Mouse (Mus musculus) myocyte (in vitro differentiated cells): ENCODE measurements around the gene Tex28. TPM values are rescaled to one million over a fixed set of nuclear protein-coding genes. Genes with fewer than 3 reads are reported as not detected.
"Not testable (repeated sequence)": the region's sequence is repeated elsewhere in the genome, so short reads cannot be mapped to it uniquely, and the experiment has no call there.

Source experiments
- H3K27me3 ChIP-seq: one replicate; pipeline ENCODE4 v1.6.1; 2011; ENCODE audit not compliant: control insufficient read depth, insufficient read depth, insufficient read length
- H3K36me3 ChIP-seq: one replicate; pipeline ENCODE4 v1.6.1; 2011; ENCODE audit not compliant: control insufficient read depth, insufficient read depth
- H3K4me2 ChIP-seq: one replicate; pipeline ENCODE4 v1.6.1; 2011; ENCODE audit warnings: low read depth, control low read depth
- H3K4me3 ChIP-seq: one replicate; pipeline ENCODE4 v1.5.1; 2011; ENCODE audit warnings: mild to moderate bottlenecking, control low read depth, moderate library complexity
- H3K79me2 ChIP-seq: one replicate; pipeline ENCODE4 v1.6.1; 2011; ENCODE audit not compliant: control insufficient read depth, insufficient read depth
- H3ac ChIP-seq: one replicate; pipeline ENCODE4 v1.6.1; 2011; ENCODE audit not compliant: control insufficient read depth, insufficient read length
- CEBPB ChIP-seq: IDR thresholded peaks from 2 replicates; pipeline ENCODE4 v1.6.1; 2011; ENCODE audit warnings: mild to moderate bottlenecking, moderate library complexity; ENCODE audit not compliant: poor library complexity, insufficient read depth, severe bottlenecking
- E2F4 ChIP-seq: IDR thresholded peaks from one replicate; pipeline ENCODE4 v1.6.1; 2011; ENCODE audit warnings: mild to moderate bottlenecking, control low read depth, moderate library complexity; ENCODE audit not compliant: insufficient read depth
- MAX ChIP-seq: IDR thresholded peaks from one replicate; pipeline ENCODE4 v1.6.1; 2011; ENCODE audit warnings: low read depth, mild to moderate bottlenecking, control low read depth
- MYOD1 ChIP-seq, 3 experiments: IDR thresholded peaks; one replicate each; pipeline ENCODE4 v1.6.1; 2011; ENCODE audit warnings: control low read depth in 2 of 3, low read depth in 2 of 3, mild to moderate bottlenecking in 2 of 3, moderate library complexity in 1 of 3; ENCODE audit not compliant: insufficient read length in 2 of 3, control insufficient read depth in 1 of 3
- MYOG ChIP-seq, 3 experiments: IDR thresholded peaks; one replicate each; pipeline ENCODE4 v1.6.1; 2011; ENCODE audit warnings: control low read depth in 2 of 3, low read depth in 2 of 3, mild to moderate bottlenecking in 2 of 3; ENCODE audit not compliant: insufficient read length in 2 of 3, control insufficient read depth in 1 of 3, insufficient read depth in 1 of 3
- POLR2A ChIP-seq: IDR thresholded peaks from one replicate; pipeline ENCODE4 v1.6.1; 2011; ENCODE audit warnings: low read depth, mild to moderate bottlenecking, control low read depth, moderate library complexity; ENCODE audit not compliant: insufficient read length
- POLR2AphosphoS2 ChIP-seq: IDR thresholded peaks from one replicate; pipeline ENCODE4 v1.6.1; 2011; ENCODE audit warnings: low read depth, control low read depth; ENCODE audit not compliant: insufficient read length
- REST ChIP-seq: IDR thresholded peaks from one replicate; pipeline ENCODE4 v1.6.1; 2011; ENCODE audit warnings: mild to moderate bottlenecking, control low read depth, moderate library complexity; ENCODE audit not compliant: insufficient read depth, insufficient read length
- SRF ChIP-seq: IDR thresholded peaks from one replicate; pipeline ENCODE4 v1.6.1; 2011; ENCODE audit warnings: low read depth; ENCODE audit not compliant: control insufficient read depth, insufficient read length
- TCF12 ChIP-seq: IDR thresholded peaks from one replicate; pipeline ENCODE4 v1.6.1; 2011; ENCODE audit warnings: mild to moderate bottlenecking, control low read depth; ENCODE audit not compliant: poor library complexity, insufficient read depth, severe bottlenecking
- TCF3 ChIP-seq: IDR thresholded peaks from one replicate; pipeline ENCODE4 v1.6.1; 2011; ENCODE audit warnings: low read depth, control low read depth; ENCODE audit not compliant: insufficient read length
- USF1 ChIP-seq: IDR thresholded peaks from one replicate; pipeline ENCODE4 v1.6.1; 2011; ENCODE audit warnings: low read depth, mild to moderate bottlenecking, control low read depth, moderate library complexity
- polyA plus RNA-seq: library from polyadenylated mRNA; unstranded; fragments of >200 nt; fragmentation: generic; extraction: Trizol; gene quantifications from one replicate; pipeline ENCODE4 v1.2.1, GENCODE M21; 2012; ENCODE audit warnings: missing spikeins

Tex28 gene
- not detected for polyA plus RNA-seq

- Histone ChIP-seq H3K36me3 (no peaks in the 10 kb centered on the region), H3K4me2 (no peak within 1 kb of the TSS), H3K79me2 (no peaks in the 10 kb centered on the region), H3ac (no peak within 1 kb of the TSS), H3K4me3 (no peak within 1 kb of the TSS), H3K27me3 (no peaks in the 10 kb centered on the region)
- TF ChIP-seq MAX (no peak), TCF3 (no peak)
Measured at GRCm38 (mm10) chrX:74167738-74168137, at the start of gene Tex28. Gene Tex28, minus strand, starts transcription at chrX:74167838.

- TF ChIP-seq TCF12 (no peak), MYOG (IDR thresholded peaks at IDR 0.05; ENCODE audit: control insufficient read depth in 1 of 3, insufficient read depth in 1 of 3, insufficient read length in 2 of 3, low read depth in 2 of 3) (no peak), POLR2A (no peak), TCF3 (no peak), MYOD1 (IDR thresholded peaks at IDR 0.05; ENCODE audit: control insufficient read depth in 1 of 3, insufficient read length in 2 of 3, low read depth in 2 of 3) (no peak)
- Histone ChIP-seq H3K79me2 (no peaks in the 10 kb centered on the region), H3ac (no peak overlapping the region), H3K4me2 (no peak overlapping the region), H3K36me3 (no peaks in the 10 kb centered on the region), H3K4me3 (no peak overlapping the region), H3K27me3 (no peaks in the 10 kb centered on the region)
Measured at GRCm38 (mm10) chrX:74203556-74203955, 35.9 kb upstream of the Tex28 start.

DNA sequence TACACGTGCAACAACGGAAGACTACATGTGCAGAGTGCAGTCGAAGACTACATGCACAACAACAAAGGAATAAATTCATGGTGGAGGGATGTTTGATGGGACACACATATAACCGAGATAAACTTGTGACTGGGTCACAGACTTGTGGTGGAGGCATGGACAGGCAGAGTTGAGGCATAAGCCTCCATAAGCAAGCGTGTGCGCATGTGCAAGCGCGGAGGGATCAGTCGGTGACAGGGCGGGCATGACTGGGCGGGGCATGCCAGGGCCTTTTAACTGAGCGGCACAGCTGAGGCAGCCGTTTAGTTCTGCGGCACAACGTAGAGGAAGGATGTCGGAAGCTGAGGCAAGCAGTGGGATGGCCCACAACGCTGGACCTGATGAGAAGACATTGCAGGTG, 9.3 kb upstream of the Tex28 start, which contains the start of gene Tktl1:
Gene Tktl1 (plus strand): TSS at position 301 of the 400 bp plus-strand sequence.
- Histone ChIP-seq H3ac (no peak within 1 kb of the TSS), H3K4me2 (no peak within 1 kb of the TSS), H3K36me3 (no peaks in the 10 kb centered on the region), H3K79me2 (no peaks in the 10 kb centered on the region), H3K4me3 (no peak within 1 kb of the TSS), H3K27me3 (no peaks in the 10 kb centered on the region)
- TF ChIP-seq TCF12 (no peak), MAX (no peak), MYOD1 (IDR thresholded peaks at IDR 0.05; ENCODE audit: control insufficient read depth in 1 of 3, insufficient read length in 2 of 3, low read depth in 2 of 3) (no peak), REST (no peak), POLR2A (no peak), E2F4 (no peak), POLR2AphosphoS2 (no peak), USF1 (no peak), MYOG (IDR thresholded peaks at IDR 0.05; ENCODE audit: control insufficient read depth in 1 of 3, insufficient read depth in 1 of 3, insufficient read length in 2 of 3, low read depth in 2 of 3) (no peak), CEBPB (no peak)

DNA sequence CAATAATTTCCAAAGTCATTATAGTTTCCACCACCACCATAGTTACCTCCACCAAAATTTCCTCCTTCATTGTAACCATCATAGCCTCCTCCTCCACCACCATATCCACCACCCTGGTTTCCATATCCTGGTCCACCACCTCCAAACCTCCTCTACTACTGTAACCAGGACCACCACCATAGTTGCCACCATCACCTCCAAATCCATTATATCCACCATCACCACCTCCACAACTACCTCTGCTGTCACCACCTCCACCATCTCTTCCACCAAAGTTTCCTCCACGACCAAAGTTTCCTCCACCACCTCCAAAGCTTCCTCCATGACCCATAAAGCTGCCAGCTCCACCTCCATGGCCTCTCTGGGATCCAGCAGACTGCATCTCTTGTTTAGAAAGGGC, 32.4 kb downstream of the Tex28 start, which contains the start of gene Mecp2:
Gene Mecp2 (minus strand): TSS at position 101 of the 400 bp plus-strand sequence.
- H3K27me3 ChIP-seq, H3K36me3 ChIP-seq, H3K79me2 ChIP-seq, H3ac ChIP-seq, H3K4me3 ChIP-seq, H3K4me2 ChIP-seq: not testable (repeated sequence)

GRCm38 (mm10) chrX:74127164-74127563, 40.5 kb downstream of the Tex28 start, which contains the start of gene Opn1mw:
Gene Opn1mw, plus strand, starts transcription at chrX:74127464.
- no peak for TF ChIP-seq MYOG (IDR thresholded peaks at IDR 0.05; ENCODE audit: control insufficient read depth in 1 of 3, insufficient read depth in 1 of 3, insufficient read length in 2 of 3, low read depth in 2 of 3)
- TF ChIP-seq E2F4 = no peak
- no peak for TF ChIP-seq TCF3
- TF ChIP-seq TCF12 = no peak
- TF ChIP-seq REST = no peak
- no peak for TF ChIP-seq MYOD1 (IDR thresholded peaks at IDR 0.05; ENCODE audit: control insufficient read depth in 1 of 3, insufficient read length in 2 of 3, low read depth in 2 of 3)
- no peak for TF ChIP-seq CEBPB
- no peak for TF ChIP-seq SRF
- TF ChIP-seq USF1 = no peak
- TF ChIP-seq POLR2A = no peak
- TF ChIP-seq MAX = no peak
- no peak for TF ChIP-seq POLR2AphosphoS2
- no peak within 1 kb of the TSS for H3K4me2 ChIP-seq
- H3K36me3 ChIP-seq = no peaks in the 10 kb centered on the region
- no peaks in the 10 kb centered on the region for H3K27me3 ChIP-seq
- H3K4me3 ChIP-seq = no peak within 1 kb of the TSS
- no peak within 1 kb of the TSS for H3ac ChIP-seq
- no peaks in the 10 kb centered on the region for H3K79me2 ChIP-seq

DNA sequence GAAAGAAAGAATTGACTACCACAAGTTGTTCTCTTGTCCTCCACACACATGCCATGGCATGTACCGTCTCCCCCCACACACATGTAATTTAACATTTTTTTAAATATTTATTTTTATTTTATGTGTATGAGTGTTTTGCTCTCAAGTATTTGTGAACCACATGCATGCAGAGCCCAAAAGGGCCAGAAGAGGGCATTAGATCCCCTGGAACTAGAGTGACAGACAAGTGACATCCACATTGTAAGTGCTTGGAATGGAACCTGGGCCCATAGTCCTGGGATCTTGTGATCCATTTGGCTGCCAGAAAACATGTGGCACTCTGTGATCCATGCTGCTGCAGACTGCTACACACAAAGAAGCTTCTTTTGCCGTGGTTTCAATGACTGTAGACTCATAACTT, 42.7 kb downstream of the Tex28 start:
- Histone ChIP-seq H3K4me2 (no peak overlapping the region), H3K4me3 (no peak overlapping the region), H3K79me2 (no peaks in the 10 kb centered on the region), H3K36me3 (no peaks in the 10 kb centered on the region), H3ac (no peak overlapping the region), H3K27me3 (no peaks in the 10 kb centered on the region)
- TF ChIP-seq MYOD1 (IDR thresholded peaks at IDR 0.05; ENCODE audit: control insufficient read depth in 1 of 3, insufficient read length in 2 of 3, low read depth in 2 of 3) (no peak), POLR2A (no peak), MAX (no peak), REST (no peak), SRF (no peak), POLR2AphosphoS2 (no peak), CEBPB (no peak), TCF12 (no peak), USF1 (no peak), MYOG (IDR thresholded peaks at IDR 0.05; ENCODE audit: control insufficient read depth in 1 of 3, insufficient read depth in 1 of 3, insufficient read length in 2 of 3, low read depth in 2 of 3) (no peak)
